Mouse (Mus musculus) layer of hippocampus, adult 18-20 months (tissue): ENCODE data around the gene Eps15. TPM values are rescaled to one million over a fixed set of nuclear protein-coding genes. Genes with fewer than 3 reads are reported as not detected.

Experiments used
- DNase-seq, 2 experiments: peaks; one replicate each; pipeline ENCODE4 v3.0.0; 2022; ENCODE audit warnings: low spot score in 2 of 2
- total RNA-seq, 2 experiments: library from RNA; stranded (reverse); gene quantifications; 2 replicates each; pipeline ENCODE4 v1.2.3; 2021

Eps15 gene
- total RNA-seq, 2 experiments from 2014 or later = 218 to 234 TPM

DNA sequence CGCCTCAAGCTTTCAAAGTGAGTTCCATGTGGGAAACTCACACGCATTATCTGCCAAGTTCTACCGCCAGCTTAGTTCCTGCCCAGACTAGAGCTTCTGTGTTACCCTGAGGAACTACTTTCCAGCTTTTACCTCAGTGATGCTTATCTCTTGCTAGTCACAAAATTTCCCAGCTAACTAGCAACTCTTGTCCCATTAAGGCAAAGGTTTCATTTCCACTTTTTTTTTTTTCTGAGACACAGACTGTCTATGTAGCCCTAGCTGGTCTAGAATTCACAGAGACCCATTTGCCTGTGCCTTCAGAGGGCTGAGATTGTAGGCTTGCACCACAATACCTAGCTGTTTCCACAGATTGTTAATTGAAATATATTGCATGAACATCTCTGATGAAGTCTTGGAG, 12.6 kb upstream of the Eps15 start:
- DNase-seq = no peak

DNA sequence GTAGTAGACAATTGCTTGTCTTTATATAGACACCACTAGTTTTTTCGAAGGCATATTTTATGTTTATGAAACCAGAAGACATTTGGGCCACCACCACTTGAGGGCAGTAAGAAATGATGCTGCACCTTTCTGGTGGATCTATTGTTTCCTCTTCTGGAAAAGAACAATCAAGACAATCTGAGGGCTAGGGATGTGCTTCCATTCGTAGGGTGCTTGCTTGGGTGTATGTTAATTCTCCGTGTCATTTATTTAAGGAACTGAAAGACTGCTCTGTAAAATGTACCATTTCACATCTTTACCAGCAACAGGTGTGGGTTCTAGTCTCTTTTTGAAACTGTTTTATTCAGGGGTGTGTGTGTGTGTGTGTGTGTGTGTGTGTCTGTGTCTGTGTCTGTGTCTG, 11.2 kb upstream of the Eps15 start:
- DNase-seq = peak in 1 of 2 experiments; percentile 16

DNA sequence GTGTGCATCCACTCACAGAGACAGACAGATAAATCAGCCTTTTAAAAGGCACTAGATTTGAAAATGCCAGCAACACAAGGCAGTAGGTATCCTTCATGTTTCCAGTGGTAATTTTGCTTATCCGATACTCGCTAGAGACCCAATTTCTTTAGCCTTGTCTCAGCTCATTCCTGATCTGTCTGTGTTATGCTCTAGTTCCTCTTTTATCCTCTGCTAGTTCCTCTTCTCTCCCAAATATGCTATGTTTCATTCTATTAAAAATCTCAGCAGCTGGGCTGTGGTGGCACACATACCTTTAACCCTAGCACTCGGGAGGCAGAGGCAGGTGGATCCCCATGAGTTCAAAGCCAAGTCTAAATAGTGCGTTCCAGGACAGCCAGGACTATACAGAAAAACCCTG, 8.3 kb upstream of the Eps15 start:
- no peak for DNase-seq

DNA sequence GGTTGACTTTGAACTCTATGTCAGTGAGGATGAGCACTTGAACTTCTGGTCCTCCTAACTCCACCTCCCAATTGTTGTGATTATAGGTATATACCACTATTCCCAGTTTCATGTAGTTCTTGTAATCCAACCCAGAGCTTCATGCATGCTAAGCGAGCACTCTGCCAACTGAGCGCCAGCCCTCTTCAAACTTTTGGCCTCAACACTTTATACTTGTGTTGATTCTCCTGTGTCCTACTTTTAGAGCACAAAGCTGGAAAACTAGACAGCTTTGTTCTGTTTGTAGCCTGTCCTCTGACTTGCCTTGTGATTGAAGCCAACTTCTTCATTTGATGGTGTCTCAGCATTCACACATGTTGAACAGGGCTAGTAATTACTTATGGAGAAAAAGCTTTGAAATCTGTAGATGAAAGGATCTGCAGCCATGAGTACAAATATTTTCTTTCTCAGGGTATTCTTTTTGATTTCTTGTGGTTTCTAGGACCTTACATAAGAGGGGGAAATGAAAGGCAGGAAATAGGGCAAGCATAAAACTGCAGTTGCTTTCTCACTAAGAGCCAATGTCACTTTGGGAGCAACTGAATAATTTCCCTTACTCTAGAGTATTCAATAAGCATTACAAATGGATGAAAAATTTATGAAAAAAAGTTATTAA, 6.4 kb upstream of the Eps15 start:
- DNase-seq = no peak

GRCm38 (mm10) chr4:109280459-109281160, 542 bp downstream of the Eps15 start:
- no peak for DNase-seq

DNA sequence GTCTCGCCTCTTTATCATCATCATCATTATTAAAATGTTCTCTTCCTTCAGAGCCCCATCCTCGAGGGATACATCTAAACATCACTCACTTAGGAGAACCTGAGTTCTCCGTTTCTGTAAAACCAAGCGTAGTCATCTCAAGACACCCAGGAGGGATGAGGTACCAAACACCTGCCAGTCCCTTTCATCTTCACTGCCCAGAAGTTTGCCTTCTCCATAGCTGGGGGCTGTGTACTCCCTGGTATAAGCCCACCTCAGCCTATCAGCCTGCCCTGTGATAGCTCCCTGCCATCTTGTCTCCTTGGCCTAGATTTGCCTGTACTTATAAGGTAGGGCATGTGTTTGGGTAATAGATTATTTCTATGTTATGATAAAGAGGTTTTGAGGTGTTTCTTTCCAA, 1.1 kb downstream of the Eps15 start:
- no peak for DNase-seq

- no peak for DNase-seq
These were observed 1.9 kb downstream of the Eps15 start for GRCm38 (mm10) chr4:109281946-109282345.

- DNase-seq = no peak
These were observed 14.6 kb downstream of the Eps15 start for GRCm38 (mm10) chr4:109294629-109295028.

- peak in 1 of 2 experiments; percentile 12 for DNase-seq
These were observed 16.4 kb downstream of the Eps15 start for GRCm38 (mm10) chr4:109296510-109296909.

- no peak for DNase-seq
These were observed 19.1 kb downstream of the Eps15 start for GRCm38 (mm10) chr4:109299136-109299535.

DNA sequence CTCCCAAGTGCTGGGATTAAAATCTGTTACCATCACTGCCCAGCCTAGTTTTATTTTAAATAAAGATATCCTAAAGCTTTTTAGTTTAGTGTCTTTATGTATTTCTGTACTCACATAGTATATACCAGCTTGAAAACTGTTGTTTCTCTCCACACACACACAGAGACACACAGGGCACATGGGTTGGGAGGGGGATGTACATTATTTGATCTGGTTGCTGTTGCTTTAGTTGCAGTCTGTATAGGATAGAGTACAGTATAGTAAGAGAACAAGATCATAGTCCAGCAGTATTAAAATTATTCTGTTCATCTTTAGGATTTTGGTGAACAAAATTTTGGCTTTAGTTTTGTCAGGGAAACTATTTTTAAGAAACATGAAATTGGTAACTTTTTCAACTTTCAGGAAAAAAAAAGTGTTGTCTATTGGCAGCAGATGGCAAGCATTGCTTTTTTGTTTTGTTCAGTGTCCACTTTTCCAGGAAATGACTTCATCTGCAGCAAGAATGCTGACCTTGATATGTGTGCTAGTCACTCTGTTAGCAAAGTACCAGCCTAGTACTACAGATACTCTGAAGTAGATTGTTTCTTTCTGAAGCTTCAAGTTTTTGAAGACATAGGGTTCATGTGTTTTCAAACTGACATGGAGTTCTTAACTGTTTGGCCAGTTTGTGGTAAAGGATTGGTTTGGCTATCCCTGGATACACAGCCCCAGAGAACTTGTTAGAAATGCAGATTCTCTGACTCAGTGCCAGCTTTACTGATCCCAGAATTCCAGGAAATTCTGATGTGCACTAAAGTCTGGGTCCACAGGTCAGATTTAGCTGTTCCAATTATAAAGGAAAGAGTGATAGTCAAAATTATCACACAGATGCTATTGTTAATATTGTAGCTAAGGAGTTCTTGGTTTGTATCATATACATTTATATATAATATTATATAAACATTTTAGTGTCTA, 37.1 kb downstream of the Eps15 start:
- no peak for DNase-seq

DNA sequence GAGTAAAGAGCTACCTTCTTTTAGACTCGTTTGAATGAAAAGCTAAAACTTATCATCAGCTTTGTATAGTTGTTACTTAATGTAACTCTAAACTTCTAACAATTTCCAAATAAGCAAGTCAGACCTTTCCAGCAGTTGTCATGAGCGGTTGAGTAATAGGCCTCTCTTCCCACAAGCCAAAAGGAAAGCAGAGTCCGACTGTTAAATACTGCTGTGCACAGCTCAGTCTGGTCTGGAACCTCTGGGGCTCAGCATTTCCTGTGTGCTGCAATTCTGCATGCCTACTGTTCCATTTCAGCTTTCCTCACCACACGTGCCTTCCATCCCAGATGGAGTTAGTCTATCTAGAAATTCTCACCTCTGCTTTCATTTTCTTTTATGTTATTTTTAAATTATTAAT, 56.7 kb downstream of the Eps15 start:
- no peak for DNase-seq

GRCm38 (mm10) chr4:109341222-109341621, 61.2 kb downstream of the Eps15 start:
- DNase-seq = peak; percentile 28 to 69

- peak in 1 of 2 experiments; percentile 69 for DNase-seq
These were observed 62.9 kb downstream of the Eps15 start for GRCm38 (mm10) chr4:109342783-109343485.

- peak; percentile 51 to 70 for DNase-seq
These were observed 63.8 kb downstream of the Eps15 start for GRCm38 (mm10) chr4:109343909-109344308.

- DNase-seq = no peak
These were observed 98.0 kb downstream of the Eps15 start for GRCm38 (mm10) chr4:109378107-109378506.

DNA sequence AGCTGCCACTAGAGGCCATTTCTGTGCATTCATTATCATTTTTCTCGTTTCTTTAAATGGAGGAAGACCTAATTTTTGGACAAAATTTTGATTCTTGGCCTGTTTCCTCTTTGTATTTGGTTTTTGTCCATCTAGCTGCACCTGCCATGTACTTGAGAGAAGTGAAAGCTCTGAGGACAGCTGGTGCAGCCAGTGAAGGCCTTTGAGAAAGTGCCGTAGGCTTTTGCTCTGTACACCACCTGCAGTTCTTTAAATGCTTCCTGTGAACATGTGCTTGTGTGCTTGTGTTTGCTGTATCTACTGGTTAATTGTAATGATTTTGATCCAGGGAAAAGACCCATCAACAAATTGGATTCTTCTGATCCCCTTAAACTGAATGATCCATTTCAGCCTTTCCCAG, 102.4 kb downstream of the Eps15 start:
- DNase-seq = no peak

GRCm38 (mm10) chr4:109385599-109385998, 105.5 kb downstream of the Eps15 start:
- peak in 1 of 2 experiments; percentile 43 for DNase-seq

DNA sequence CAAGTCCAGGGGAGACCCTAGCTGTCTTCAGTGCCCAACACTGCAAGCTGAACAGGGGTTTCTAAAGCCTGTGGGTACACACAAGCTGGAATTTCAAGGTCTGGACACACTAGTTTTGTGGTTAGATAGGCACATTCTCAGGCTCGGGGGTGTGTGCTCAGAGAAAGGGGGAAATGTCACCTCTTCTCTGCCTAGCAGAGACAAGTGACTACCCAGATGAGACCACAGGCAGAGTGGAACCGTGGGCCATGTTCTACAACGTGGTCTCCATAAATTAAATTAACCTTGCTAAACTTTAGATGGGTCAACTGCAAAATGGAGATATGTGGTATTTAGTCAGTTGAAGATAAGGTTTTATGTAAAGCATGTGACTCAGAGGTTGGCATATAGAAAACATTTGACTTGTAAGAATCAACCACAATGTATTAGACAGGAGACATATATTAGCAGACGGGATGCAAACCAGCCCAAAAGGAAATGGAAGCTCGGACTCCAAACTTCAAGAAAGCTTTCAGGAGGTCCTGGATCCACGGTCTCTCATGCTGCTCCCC, 113.2 kb downstream of the Eps15 start:
- no peak for DNase-seq

- no peak for DNase-seq
These were observed 113.8 kb downstream of the Eps15 start for GRCm38 (mm10) chr4:109393902-109394301.
